Mouse (Mus musculus) adrenal gland, postnatal 4 days (tissue): ENCODE measurements around the gene Znrf3. TPM values are rescaled to one million over a fixed set of nuclear protein-coding genes. Genes with fewer than 3 reads are reported as not detected.

Source experiments
- DNase-seq, 2 experiments: peaks; one replicate each; pipeline ENCODE4 v3.0.0; 2021 to 2022; ENCODE audit warnings: low spot score in 2 of 2, mixed read lengths in 2 of 2
- total RNA-seq, 2 experiments: library from RNA; stranded (reverse); gene quantifications; 2 replicates each; pipeline ENCODE4 v1.2.3; 2021

Gene Znrf3
- total RNA-seq, 2 experiments from 2014 or later = 44.3 to 44.6 TPM

DNA sequence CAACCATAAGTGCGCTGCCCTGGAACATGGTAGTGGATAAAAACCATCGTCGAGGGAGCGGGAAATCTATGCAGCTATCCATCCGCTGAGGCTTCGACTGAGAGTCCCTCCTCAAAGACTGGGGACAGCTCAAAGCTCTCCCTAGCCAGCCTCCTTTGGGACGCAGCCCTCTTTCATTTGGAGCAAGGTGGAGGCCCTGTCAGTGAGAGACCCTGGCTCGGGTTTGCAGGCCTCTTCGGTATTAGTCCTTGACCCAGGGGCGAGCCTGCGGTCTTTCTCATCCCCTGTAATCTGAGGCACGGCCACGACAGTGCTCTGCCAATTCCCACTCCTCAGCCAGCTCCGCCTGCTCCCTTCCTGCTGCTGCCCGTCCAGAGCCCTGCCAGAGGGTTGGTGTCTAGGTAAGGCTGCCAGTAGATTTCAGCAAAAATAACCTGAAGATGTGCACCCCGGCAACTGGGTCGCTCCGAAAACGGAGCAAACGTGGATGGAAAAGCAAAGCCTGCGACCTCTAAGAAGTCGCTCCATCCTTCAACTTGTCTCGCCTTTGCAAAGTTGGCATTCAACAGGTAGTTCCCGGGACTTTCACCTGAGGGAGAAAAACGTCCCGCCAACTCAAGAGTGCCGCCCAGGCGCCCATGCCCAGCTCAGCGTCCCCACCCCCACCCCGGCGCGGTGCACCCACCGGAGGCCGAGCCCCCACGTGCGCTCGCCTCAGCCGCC lies 975 bp downstream of the Znrf3 start:
- DNase-seq = peak in 1 of 2 experiments; percentile 14

DNA sequence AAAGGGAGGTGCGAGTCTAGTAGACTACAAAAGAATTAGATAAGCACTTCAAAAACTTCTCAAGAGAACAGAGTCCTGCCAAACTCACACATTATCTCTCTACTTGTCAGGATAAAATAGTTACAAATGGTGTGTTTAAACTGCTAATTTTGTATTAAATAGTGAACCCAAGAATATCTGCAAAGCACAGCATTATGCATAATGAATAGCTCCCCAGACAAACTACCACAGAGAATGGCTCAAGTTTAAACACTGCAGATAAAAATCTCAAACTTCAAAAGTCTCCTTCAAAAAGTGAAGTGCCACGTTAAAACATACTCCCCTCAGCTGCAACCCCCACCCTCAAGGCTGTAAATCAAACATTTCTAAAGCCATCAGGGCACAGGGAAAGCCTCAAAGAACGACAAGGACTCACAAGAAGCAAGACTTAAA lies 2.0 kb downstream of the Znrf3 start:
- no peak for DNase-seq

DNA sequence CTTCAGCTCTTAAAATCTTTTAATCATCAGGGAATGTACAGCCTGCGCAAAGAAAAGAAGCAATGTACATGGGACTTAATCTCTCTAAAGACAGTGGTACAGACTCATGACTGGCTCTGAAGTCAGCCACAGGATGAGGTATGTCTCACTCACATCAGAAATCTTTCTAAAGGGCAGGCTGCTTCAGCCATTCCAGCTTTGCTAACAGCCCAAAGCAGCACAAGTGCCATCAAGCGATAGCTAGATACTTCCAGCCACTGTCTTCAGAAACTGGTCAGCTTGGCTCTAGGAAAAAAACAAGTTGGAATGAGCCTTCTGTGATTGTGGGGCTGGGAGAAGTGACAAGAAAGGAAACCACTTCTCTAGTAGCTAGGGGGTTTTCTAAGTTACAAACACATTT lies 7.0 kb downstream of the Znrf3 start:
- DNase-seq = no peak

DNA sequence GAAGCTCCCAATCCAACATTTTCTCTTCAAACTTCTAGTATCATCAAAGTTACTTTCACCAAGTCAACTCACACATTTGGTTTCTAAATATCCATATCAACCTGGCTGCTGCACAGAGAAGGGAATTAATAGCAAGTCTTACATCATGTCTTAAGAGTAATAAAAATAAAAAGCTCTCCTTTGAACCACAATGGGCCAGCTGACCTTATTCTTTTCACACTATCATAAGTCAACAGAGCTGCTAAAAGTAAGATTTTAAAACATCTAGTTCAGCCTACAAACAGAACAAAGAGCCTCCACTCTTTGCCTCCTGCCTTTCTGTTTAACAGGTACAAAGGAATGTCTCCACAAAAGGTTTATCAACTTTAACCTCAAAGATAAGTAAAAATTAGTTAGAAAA lies 7.7 kb downstream of the Znrf3 start:
- no peak for DNase-seq

DNA sequence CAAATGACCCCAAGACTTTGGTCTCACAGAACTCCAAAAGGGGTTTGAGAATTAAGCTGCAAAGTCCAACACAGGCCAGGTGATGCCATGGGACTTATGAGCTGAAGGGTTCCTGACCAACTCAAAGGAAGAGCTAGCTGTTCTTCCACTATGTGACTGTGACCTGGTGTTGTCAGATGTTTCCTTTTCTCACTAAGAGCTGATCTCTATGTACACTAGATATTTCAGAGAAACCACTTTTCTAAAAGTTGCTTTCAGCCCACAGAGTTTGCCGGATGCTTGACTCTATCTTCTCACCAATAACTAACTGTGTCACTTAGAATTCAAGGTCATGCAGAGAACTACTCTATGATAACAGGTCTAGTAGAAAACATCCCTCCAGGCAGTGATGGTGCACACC lies 9.2 kb downstream of the Znrf3 start:
- no peak for DNase-seq

DNA sequence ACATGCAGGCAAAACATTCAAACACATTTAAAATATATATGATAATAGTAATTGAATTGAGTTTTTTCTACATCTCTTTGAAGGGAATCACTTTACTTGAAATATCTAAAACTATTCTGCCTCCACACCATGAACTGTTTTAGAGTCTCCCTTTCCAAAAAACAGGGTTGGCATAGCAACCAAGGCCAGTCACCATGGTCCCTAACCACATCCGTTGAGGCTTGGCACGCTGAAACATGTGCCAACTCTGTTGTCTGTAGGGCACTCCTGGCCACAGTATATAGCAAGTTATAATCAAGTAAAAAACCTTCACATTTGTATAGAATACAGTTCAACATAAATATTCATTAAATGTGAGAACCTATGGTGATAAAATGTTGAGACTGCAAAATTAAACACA lies 12.3 kb downstream of the Znrf3 start:
- no peak for DNase-seq

DNA sequence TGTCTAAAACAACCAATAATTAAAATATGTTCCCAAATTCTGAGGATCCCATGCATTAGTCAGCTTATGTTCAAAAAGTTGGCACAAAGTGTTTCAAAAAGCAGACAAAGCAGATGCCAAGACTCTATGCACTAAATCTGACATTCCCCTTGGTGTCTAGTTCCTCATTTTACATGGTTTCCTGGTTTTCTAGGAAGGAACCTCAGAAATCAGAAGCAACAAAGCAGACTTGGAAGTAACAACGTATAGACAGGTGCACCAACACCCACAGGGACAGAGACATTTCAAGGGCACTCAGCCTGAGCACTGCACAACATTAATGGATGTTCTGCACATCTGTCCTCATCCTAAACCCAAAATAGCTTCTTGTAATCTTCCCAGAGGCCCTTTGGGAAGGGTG lies 13.8 kb downstream of the Znrf3 start:
- DNase-seq = no peak

DNA sequence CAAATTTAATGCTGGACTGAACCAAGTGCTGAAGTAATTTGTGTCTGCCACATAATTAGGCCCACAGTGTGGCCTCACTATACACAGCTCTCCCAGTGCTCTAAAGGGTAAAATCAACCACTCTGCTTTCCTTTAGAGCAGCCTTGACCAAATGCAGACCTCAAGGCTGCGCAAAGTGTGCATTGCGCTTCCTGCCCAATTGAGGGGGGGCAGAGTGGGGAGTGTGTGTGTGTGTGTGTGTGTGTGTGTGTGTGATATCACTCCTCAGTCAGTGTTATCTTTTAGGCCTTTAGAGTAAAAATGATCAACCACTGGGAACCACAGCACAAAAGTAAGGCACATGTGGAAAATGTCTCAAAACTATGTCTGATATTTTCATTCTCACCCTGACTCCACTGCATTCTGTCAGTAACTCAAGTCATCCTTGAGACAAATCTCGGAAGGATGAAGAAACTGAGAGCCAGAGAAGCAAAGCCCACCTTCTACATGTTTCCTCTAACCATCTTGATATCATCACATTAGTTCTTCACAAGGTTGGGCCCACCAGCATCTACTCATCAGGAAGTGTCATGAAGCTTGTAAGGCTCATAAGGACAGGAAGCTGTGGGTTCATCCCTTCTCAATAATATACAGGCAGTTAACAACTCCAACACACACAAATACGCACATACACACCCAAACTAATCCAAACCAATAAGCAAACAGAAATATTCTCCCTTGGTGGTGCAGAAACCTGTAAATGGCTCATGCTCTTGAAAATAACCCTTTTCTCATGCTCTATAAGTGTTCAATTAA lies 15.1 kb downstream of the Znrf3 start:
- no peak for DNase-seq

DNA sequence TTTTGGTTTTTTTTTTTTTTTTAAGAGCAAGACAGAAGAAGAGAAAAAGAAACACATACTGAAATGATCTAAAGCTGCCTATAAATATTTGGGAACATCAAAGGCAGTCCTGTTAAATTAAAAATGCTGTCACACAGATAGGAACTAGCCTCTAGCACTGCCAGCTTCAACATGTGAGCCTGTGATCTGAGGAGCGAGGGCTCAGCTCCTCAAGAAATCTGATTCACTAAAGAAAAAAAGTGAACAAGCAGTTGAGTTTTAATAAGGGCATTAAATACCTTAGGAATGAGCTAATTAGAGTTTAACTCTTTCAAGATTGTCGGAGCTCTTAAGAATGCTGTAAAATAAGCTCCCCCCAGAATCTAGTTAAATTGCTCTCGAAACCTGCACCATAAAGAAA lies 17.4 kb downstream of the Znrf3 start:
- DNase-seq = no peak

DNA sequence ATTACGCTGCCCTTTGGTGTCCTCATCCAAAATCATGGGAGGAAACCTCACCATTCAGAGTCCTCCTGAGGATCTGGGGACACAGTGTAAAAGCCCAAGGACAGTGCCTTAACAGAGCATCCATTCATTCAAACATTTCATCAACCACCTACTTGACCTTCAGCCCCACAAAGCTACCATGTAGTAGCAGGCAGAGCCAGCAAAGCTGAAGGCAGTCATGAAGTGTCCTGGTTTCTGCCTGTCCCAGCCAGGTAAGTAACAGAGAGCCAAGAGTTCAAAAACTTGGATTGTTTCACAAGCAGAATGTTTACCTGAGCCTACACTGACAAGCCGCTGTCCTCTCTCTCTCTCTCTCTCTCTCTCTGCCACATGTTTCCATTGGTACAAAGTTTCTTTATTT lies 18.3 kb downstream of the Znrf3 start:
- DNase-seq = no peak

DNA sequence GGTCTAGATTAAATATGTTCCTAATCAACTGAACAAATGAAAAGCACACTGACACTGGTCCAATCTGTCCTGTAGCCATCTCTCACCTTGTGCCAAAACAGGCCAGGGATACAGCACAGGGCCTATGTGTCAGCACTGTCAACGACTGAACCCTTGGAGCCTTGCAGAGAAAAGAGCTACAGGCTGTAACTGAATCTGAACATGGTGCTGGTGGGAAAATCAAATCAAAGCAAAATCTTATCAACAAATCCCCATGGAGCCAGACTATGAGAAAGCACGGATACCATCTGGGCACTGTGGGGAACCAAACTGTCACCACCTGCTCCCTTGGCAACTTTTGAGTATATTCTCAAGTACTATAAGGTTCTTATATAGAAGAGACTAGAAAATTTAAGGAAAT lies 19.5 kb downstream of the Znrf3 start:
- no peak for DNase-seq

DNA sequence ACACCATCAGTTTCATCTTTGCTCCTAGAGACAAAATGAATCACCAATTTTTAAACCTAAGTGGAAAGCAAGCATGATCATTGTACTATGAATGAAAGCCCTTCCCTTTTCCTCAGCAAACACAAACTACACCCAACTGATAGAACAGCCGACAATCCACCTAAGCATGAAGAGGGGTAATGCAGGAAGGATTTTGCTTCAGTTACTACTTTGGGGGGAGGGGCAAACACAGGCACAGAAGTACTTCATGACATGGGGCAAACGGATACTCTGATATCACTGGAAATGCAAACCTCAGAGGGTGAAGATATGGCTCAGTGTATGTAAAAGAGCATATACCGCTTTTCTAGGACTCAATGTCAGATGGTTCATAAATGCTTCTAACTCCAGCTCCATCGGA lies 20.5 kb downstream of the Znrf3 start:
- no peak for DNase-seq

DNA sequence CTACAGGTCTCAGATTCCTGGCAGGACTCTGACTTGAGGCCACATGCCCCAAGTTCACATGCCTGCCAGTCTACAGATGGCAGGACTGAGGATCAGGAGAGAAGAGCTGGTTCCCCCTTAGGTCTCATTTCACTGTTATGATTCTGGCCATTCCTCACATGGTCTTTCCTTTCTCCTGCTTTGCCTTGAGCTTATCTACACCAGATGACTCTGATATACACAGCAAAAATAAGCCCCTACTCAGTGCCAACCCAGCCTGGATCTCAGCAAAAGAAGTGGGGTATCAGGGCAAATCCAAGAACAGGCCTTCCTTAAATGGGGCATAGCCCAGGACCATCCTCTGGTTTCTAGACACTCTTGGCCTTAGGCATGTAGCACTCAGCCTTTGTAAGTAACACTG lies 21.6 kb downstream of the Znrf3 start:
- no peak for DNase-seq

DNA sequence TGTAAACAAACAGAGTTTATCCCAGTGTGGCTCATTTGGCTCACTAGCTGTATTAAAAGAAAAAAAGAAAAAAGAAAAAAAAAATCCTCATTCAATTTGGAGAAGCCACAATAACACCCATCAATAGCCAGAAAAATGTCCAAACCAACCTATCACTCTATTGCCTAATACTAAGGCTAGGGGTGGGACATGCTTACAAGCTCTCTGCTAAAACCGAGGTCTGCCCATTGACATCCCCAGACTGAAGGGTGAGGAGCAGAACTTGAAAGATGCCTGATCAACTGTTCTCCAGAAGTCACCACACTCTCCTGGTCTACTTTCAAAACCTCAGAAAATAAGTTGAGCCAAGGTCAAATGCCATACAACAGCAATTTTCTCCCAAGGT lies 22.4 kb downstream of the Znrf3 start:
- no peak for DNase-seq

DNA sequence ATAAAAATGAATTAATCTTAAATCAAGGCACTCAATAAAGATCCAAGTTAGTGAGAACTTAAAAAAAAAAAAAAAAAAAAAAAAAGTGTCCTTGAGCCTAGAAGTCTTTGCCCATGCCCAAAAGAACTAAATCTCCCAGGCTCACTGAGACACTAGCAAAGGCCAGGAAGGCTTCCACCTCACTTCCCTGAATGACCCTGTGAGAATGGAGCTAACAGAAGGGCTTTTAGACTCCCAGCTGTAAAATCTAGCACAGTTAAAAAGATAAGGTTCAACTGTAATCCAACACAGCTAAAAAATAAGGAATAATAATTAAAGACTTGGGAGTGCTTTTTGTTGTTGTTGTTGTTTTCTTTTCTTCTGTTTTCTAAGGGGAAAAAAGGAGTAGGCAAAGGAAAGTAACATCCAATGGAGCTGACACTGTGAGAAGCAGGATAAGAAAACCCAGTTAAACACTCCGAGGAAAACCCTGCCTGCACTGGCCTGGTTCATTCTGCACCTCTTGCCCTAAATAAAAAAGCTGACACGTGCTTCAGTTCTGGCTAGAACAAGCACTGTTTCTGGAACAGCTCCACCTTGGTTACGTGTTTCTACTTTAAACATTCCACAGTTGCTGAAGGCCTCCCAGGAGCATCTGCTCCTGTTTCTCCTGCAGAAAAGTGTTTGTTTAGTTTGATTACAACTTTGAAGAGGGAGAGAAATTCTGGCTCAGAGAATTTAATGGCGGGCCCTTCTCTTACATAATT lies 23.0 kb downstream of the Znrf3 start:
- no peak for DNase-seq

DNA sequence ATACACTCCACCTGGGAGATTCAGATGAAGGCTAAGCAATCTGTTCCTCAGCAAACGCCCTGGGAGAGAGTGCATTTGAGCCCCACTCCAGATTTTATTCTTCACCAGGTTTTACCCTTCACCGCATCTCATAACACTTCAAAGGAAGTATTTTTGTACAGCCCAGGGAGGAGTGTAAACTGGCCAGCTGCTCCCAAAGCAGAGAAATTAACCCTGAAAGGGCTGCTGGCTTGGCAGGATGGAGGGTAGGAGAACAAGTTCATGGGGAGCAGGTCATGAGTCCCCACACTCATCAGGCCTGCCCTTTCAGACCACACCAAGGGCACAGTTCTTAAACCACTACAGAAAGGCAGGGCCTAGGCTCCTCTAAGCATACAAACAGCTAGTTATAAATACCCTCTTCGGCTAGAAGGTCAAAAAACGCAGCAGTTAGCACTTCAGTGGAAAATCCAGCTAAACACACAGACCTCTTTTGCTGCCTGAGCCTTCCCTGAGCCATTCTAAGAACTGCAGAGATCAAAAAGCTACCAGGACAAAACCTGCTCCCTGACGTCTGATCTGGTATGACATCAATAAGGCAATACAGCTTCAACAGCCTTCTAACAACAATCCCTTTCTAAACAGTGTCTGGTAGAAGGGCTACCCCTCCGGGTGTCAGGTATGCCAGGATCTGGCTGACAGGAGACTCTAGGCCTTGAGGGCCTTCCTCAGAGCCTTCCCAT lies 28.9 kb downstream of the Znrf3 start:
- DNase-seq = no peak

DNA sequence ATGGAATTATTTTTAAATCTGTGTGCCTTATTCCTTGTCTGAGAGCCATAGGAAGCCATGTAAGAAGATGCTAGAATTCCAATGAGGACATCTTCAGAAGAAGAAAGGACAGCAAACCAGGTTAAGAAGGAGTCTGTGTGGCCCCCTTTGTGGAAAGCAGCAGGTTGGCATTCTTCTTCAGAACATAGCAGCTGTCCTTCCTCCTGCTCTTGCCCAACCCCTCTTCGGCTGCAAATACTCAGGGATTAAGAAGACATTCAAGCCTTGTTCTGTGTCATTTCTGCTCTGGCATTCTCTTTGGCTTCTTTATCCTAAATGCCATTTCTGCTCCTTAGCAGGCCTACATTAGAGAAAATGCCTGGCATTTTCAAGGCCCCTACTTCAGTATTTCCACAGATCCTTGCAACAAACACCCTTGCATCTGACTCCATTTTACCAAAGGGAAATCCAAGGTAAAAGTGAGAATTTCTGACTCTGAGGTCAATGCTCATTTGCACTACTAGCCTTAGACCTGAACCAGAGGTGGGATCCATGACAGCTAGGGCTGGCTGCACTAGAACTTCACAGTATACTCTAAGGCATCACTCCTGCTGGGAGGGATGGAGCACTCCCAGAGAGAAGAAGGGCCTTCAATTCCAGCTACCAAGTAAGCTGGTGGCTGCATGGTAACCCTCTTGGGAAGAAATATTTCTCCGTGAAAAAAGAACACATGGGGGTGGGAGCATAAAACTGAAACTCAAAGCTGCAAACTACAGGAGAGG lies 29.6 kb downstream of the Znrf3 start:
- no peak for DNase-seq

DNA sequence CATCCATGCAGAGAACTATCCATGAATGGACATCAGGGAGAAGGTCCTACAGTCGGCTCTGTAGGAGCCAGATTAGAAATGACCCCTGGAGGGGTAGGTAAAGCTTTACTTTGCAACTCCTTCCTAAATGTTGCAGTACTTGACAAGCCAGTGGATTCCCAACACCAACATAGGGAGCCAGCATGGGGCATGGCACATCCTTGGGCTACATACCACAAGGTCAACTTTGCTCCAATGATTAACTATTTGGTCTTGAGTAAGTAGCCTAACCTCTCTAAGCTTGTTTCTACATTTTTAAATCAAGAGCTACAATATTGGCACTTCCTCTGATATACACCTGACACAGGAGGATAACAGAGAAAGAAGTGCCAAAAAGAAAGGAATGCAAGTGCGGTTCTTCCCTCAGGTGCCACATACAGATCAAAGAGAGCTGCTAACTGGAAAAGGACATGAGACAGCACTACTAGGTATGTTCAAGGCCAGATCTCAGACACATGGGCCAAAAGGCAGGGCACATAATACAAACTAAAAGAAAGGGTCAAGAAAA lies 31.9 kb downstream of the Znrf3 start:
- DNase-seq = no peak

DNA sequence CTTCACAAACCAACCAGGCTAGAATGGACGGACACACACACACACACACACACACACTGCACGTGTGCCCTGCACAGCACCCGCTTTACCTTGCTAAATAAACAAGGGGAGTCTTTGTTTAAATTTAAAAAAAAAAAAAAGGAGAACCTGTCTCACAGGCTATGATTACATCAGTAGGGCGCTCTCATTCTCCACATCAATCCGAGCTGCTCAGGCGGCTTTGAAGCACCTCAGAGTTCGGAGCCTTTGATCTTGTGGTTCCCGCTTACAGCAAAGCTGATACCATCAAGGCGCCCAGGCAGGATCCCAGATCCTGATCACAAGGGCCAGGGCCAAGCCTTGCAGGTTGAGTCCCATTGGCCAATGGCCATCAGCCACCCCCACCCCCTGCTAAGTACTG lies 33.1 kb downstream of the Znrf3 start:
- DNase-seq = no peak

DNA sequence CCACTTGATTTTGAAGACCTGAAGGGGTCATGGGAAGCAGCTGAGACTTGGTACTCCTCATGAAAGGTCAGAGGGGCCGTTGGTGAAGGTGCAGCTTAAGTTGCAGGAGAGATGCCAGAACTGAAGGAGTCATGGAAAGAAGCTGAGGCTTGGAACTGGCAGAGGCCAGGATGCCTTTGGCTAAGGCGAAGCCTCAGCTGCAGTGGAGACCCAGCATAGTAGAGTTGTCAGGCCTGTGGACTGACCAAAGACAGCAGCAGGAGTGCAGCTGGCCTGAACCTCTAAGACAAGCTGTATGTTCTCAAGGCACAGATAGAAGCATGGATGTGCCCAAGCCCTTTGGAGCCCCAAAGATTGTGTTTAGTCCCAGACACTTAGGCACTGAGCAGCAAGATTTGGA lies 40.5 kb downstream of the Znrf3 start:
- DNase-seq = no peak
